Mouse (Mus musculus) erythroid progenitor cell, adult 5-6 weeks (primary cell): ENCODE results near the gene Il13. TPM values are rescaled to one million over a fixed set of nuclear protein-coding genes. Genes with fewer than 3 reads are reported as not detected.

Source experiments
- ATAC-seq: replicated peaks from 2 replicates; pipeline ENCODE4 v1.8.0; 2016; ENCODE audit warnings: moderate number of reproducible peaks, mild to moderate bottlenecking, moderate TSS enrichment, inconsistent platforms; ENCODE audit not compliant: poor library complexity, low FRiP score, severe bottlenecking
- total RNA-seq, 2 experiments: library from RNA; stranded (forward) in 1 of 2; stranded (reverse) in 1 of 2; fragments of 150-400 nt in 1 of 2; fragments of 186-747, 209-891 nt in 1 of 2; gene quantifications; 2 replicates each; pipeline versions ENCODE4 v1.2.3 to v1.2.4; 2015 to 2017; ENCODE audit warnings: low replicate concordance in 2 of 2

The Il13 gene
- total RNA-seq, 2 experiments from 2014 or later, result not detected

- ATAC-seq, result no peak
Measured at GRCm38 (mm10) chr11:53635590-53636182, 1.2 kb upstream of the Il13 start.

- no peak for ATAC-seq
Measured at GRCm38 (mm10) chr11:53633644-53634043, 858 bp downstream of the Il13 start.

- ATAC-seq, result no peak
Measured at GRCm38 (mm10) chr11:53632122-53632733, 2.3 kb downstream of the Il13 start.

GRCm38 (mm10) chr11:53627859-53628258, 6.6 kb downstream of the Il13 start:
- peak; percentile 75 for ATAC-seq

- no peak for ATAC-seq
Measured at GRCm38 (mm10) chr11:53626802-53627373, 7.6 kb downstream of the Il13 start.

- ATAC-seq, result no peak
Measured at GRCm38 (mm10) chr11:53624124-53624523, 10.4 kb downstream of the Il13 start.

GRCm38 (mm10) chr11:53623573-53623972, 10.9 kb downstream of the Il13 start:
- ATAC-seq, result no peak

GRCm38 (mm10) chr11:53622440-53622806, 12.1 kb downstream of the Il13 start:
- ATAC-seq, result no peak

GRCm38 (mm10) chr11:53621582-53622439, 12.7 kb downstream of the Il13 start:
- no peak for ATAC-seq

GRCm38 (mm10) chr11:53620094-53620493, 14.4 kb downstream of the Il13 start:
- no peak for ATAC-seq

GRCm38 (mm10) chr11:53619428-53619827, 15.1 kb downstream of the Il13 start:
- no peak for ATAC-seq

GRCm38 (mm10) chr11:53618619-53619198, 15.8 kb downstream of the Il13 start, which contains the start of gene Il4:
TSS of gene Il4 (minus strand) at chr11:53618669.
- ATAC-seq, result no peak

GRCm38 (mm10) chr11:53617562-53618109, 16.9 kb downstream of the Il13 start:
- ATAC-seq, result no peak

GRCm38 (mm10) chr11:53616748-53617558, 17.5 kb downstream of the Il13 start:
- ATAC-seq, result no peak

GRCm38 (mm10) chr11:53615575-53615974, 18.9 kb downstream of the Il13 start:
- ATAC-seq, result no peak

- ATAC-seq, result no peak
Measured at GRCm38 (mm10) chr11:53615172-53615571, 19.3 kb downstream of the Il13 start.

- no peak for ATAC-seq
Measured at GRCm38 (mm10) chr11:53609672-53610071, 24.8 kb downstream of the Il13 start.

- no peak for ATAC-seq
Measured at GRCm38 (mm10) chr11:53609231-53609630, 25.3 kb downstream of the Il13 start.

GRCm38 (mm10) chr11:53605609-53606008, 28.9 kb downstream of the Il13 start:
- ATAC-seq, result no peak
